Mouse (Mus musculus) left cerebral cortex, adult 11 months (tissue): ENCODE results near the gene Ostc.
A peak's percentile ranks its signal among the peaks of the same experiment; 100 is the strongest.

Source experiments
- DNase-seq: peaks from one replicate; pipeline ENCODE4 v3.0.0; 2022; ENCODE audit warnings: low spot score

Gene Ostc

GRCm38 (mm10) chr3:130708967-130709924 is at the start of gene Ostc:
Gene Ostc, minus strand, starts transcription at chr3:130709444.
- peak; percentile 93 for DNase-seq

DNA sequence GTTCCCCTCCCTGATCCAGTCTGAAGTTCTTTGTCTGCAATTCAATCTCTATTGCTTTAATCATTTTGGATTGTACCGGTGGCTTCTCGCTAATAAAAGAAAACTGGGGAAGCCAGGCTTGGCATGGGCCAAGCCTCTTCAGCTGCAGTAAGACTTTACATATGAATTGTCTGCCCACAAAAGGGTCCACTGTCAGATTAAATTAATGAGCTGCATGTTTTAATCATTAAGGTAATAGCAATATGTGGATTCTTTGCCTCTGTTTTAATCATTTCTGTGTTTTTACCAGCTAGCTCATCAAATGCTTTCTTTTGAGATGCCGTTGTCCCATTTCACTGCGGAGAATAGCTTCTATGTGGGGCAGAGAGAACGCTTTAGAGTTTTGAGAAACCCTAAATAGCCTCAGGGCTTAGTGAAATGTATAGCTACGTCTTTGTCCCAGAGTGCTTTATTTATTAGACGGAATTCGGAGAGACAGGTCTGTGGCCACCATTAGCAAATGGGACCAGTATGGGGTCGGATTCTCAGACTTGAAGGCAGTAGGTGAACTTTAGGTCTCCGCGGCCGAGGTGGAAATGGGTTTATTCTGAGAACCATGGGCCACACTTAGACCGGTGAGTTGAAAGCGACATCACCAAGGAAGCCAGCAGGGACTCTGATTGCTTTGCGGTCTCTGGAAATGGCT is 49.1 kb upstream of the Ostc start:
- no peak for DNase-seq

GRCm38 (mm10) chr3:130757117-130757852 is 48.0 kb upstream of the Ostc start:
- no peak for DNase-seq

DNA sequence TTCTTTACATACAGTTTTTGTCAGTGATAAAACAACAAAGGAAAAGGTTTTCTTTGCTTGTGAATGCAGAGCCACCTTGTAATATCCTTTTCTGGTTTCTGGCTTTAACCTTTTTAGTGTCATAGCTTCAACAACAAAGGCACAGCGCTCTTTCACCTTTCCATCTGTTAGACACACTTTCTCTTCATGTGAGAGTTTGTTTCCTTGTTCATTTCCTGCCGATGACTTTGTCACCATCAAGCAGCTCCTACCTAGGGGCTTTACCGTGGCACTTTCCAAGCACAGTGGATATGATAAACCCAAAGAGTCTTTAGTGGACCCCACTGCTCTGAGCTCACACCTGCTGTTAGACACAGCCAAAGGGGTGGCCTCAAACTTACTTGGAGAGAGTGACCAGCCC is 40.0 kb upstream of the Ostc start:
- no peak for DNase-seq

- no peak for DNase-seq
Observed at GRCm38 (mm10) chr3:130746673-130747619, 37.7 kb upstream of the Ostc start.

GRCm38 (mm10) chr3:130737652-130738361 is 28.6 kb upstream of the Ostc start:
- DNase-seq, result no peak

GRCm38 (mm10) chr3:130736758-130737157 is 27.5 kb upstream of the Ostc start:
- DNase-seq, result no peak

- DNase-seq, result peak; percentile 94
Observed at GRCm38 (mm10) chr3:130730189-130730653, 21.0 kb upstream of the Ostc start, which contains the start of gene Rpl34. Gene Rpl34, minus strand, starts transcription at chr3:130730398.

DNA sequence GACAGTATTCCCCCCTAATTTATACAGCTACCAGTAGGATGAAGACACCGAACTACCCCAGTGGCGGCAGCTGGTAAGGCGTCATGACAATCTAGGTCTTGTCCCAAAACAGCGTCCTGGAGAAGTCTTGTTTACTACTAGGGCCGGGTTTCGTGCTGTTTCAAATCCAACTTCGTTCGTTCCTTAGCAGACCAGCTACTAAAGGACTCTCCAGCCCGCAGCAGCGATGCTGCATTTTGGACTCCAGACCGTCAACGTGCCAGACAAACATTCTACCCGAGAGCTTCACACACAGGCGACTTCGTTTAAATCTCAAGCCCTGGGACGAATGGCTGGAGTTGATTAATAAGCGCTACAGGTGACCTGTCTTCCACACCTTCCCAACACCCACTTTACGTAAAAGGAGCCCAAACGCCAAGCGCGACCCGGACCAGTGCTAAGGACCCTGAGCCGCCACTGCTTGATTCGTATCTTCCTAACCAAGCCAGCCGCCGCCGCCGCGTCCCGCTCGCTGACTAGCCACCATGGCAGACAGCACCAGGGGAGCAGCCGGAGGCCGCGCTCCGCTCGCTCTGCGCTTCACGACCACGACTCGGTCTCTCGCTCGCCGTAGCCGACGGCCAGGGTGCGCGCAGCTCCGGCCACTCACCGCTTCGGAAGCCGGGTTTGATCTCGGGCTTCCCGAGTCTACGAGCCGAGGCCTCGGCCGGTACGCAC is 20.4 kb upstream of the Ostc start:
- no peak for DNase-seq

DNA sequence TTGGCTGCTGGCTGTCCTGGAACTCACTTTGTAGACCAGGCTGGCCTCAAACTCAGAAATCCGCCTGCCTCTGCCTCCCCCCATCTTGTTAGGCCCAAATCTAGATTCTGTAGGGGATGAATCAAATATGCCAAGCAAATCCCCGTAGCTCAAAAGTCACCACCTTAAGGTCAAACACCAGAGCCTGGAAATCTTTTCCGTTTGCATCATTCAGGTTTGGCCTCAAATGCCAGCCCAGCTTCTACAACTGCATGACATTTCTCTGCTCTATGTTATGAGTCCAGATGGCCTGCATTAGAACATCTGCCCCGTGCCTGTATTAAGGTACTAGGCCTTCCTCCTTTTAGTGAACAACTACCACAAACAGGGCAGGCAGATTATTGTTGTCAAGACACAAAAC is 18.4 kb upstream of the Ostc start:
- DNase-seq, result no peak

GRCm38 (mm10) chr3:130727036-130727435 is 17.8 kb upstream of the Ostc start:
- no peak for DNase-seq

GRCm38 (mm10) chr3:130725718-130726117 is 16.5 kb upstream of the Ostc start:
- no peak for DNase-seq

DNA sequence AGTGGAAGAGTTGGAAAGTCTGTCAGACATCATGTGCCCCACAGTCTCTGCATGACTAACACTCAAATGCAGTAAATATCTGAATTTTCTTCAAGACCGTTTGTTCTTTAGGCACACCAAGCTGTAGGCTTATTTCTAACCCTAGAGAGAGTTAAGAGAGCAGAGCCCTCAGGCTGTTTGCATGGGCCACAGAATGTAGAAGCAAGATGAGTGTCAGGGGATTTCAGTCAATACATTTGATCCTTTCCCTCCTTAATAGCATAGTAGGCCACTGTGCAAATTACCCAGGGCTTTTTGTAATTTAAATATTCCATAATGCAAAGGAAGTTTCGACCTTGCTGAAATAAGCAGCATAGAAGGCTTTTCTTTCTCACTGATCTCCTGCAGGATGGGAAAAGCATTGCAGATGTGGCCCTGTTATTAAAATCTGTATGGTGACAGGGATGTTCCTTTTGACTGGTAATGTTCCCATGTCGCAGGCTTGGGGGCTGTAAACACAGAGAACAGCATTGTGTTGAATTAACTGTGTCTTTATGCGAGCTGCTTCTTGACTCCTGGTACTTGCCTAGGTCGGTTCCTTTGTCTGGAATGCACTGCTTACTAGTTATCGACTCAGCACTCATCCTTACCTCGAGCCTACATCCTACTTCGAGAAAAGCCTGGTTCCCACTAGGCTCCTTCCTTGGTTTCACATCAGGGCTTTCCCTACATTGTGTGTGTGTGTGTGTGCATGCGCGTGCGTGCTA is 13.7 kb upstream of the Ostc start:
- no peak for DNase-seq

- DNase-seq, result no peak
Observed at GRCm38 (mm10) chr3:130720225-130720624, 11.0 kb upstream of the Ostc start.

DNA sequence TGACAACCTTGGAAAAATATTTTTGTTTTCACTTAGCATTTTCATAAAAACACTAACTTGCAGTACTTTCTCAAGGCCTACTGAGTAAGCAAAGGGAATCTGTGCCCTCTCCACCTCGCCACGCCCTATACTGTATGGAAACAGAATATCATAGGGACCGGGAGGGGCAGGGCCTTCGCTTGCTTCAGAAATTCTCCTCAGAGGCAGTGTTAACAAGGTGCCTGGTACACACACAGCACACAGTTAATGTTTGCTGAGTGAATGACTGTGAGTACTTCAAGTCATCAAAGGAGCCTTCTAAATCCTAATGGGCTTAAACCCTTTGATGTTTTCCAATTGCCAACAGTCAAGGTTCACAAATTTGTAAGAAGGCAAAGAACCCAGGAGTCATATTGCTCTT is 9.6 kb upstream of the Ostc start:
- no peak for DNase-seq

- no peak for DNase-seq
Observed at GRCm38 (mm10) chr3:130716555-130716954, 7.3 kb upstream of the Ostc start.

GRCm38 (mm10) chr3:130714775-130715568 is 5.7 kb upstream of the Ostc start:
- DNase-seq, result no peak

DNA sequence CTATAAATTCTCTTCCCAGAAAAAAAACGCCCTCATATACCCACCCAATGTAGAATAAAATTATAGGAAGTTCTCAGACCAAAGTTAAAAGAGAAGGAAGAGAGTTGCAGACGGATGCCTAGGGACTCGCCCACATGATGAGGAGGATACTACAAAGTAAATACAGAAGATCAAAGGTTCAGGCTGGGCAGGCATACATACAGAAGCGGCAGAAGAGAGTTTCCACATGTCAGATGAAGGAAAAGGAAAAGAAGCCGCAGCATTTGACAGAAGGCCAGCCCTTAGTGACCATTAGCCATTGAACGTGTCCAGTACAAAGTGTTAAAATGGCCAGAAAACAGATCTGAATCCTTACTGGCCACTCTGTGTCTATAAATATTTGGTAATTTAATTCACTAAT is 3.6 kb upstream of the Ostc start:
- no peak for DNase-seq
